Mouse (Mus musculus) urinary bladder, postnatal 36 days (tissue): ENCODE measurements around the gene Zc3h12d.

Source experiments
- DNase-seq, 2 experiments: peaks; one replicate each; pipeline ENCODE4 v3.0.0; 2022; ENCODE audit warnings: low spot score in 2 of 2, mixed read lengths in 1 of 2

Zc3h12d gene

DNA sequence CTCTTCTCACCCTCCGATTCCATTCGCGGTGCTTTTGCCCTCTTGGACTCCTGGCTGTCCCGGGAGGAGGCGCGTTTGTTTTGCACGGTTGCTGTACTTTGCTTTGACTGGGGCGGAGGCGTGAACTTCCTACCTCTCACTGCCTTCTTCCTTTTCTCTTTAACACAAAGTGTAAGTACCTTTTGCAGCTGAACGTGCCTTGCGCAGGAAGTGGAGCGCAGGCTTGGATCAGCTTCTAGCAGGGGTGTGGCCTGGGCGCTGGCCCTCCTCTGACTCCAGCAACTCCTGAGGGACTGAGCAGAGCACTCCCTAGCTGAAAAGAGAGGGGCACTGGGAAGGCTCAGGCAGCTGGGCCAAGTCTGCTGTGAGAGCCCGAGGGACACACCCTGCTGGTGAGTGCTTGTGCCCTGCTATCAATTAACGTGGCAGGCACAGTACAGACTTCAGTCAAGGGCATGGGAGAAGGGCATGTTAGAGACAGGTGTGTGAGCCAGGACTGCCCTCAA lies at the start of gene Zc3h12d:
TSS of gene Zc3h12d (plus strand) at position 300 of the 506 bp plus-strand sequence.
- peak in 1 of 2 experiments; percentile 42 for DNase-seq

DNA sequence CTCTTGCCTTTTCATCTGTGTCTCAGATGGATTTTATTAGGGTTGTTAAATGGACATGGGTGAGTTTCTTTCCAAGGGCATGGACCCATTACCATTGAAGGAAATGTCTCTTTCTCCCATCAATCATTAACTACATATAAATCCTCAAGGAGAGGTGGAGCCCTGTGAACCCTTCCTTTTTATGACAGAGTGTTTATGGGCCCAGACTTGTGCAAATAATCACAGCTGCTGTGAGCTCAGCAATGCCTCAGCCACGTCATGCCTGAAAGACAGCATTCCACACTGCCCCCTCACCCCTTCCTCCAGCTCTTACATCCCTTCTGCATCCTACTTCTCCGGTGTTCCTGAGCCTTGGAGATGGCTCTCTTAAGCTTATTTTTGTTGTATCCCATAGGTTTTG lies 45.0 kb upstream of the Zc3h12d start:
- DNase-seq = no peak

- no peak for DNase-seq
Observed at GRCm38 (mm10) chr10:7792254-7792750, 40.0 kb upstream of the Zc3h12d start.

GRCm38 (mm10) chr10:7792751-7793385 lies 39.4 kb upstream of the Zc3h12d start, which contains the start of the genes Ginm1 and Ppil4:
Gene Ginm1, minus strand, starts transcription at chr10:7792824.
Gene Ppil4, plus strand, starts transcription at chr10:7792891.
- peak; percentile 84 to 87 for DNase-seq

GRCm38 (mm10) chr10:7801258-7801657 lies 31.0 kb upstream of the Zc3h12d start:
- DNase-seq = no peak

GRCm38 (mm10) chr10:7802519-7803140 lies 29.6 kb upstream of the Zc3h12d start:
- DNase-seq = no peak

GRCm38 (mm10) chr10:7809937-7810336 lies 22.3 kb upstream of the Zc3h12d start:
- DNase-seq = peak; percentile 15 to 32

DNA sequence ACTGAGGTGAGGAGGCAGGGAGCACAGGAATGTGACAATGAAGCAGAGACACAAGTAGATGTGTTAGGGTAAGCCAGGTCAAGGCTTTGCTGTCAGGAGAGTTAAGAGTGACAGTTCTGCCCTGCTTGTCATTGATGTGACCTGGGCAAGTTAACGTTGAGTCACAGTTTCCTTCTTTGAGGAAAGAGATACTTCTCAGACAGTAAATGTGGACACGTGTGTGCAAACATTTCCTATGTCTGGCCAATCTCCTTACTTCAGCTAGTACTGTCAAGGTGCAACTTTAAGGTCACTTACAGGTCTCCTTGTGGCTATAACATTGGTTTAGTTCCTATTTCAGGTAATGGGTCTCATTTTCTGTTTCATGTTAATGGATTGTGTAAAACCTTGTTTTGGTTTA lies 15.8 kb upstream of the Zc3h12d start:
- no peak for DNase-seq

- no peak for DNase-seq
Observed at GRCm38 (mm10) chr10:7818676-7819075, 13.6 kb upstream of the Zc3h12d start.

- no peak for DNase-seq
Observed at GRCm38 (mm10) chr10:7819156-7819555, 13.1 kb upstream of the Zc3h12d start.

GRCm38 (mm10) chr10:7819603-7820002 lies 12.7 kb upstream of the Zc3h12d start:
- no peak for DNase-seq

DNA sequence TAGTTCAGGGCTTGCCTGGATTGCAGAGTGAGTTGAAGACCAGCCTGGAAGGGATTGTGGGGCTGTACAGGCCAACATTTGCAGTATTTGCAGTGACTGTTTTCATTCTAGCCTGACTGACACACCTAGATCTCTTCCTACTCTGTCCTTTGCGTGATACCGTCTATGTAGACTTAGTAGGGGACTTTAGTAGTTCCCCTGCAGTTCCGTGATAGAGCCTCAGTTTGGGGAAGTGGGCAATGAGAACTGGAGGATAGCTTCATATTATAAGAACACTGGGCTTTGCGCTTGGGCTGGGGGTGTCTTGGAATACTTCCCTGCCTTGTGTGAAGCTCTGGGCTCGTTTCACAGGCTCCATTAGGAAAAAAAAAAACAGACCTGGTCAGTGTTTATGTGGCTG lies 12.1 kb upstream of the Zc3h12d start:
- DNase-seq = no peak

- DNase-seq = no peak
Observed at GRCm38 (mm10) chr10:7821981-7822380, 10.3 kb upstream of the Zc3h12d start.

DNA sequence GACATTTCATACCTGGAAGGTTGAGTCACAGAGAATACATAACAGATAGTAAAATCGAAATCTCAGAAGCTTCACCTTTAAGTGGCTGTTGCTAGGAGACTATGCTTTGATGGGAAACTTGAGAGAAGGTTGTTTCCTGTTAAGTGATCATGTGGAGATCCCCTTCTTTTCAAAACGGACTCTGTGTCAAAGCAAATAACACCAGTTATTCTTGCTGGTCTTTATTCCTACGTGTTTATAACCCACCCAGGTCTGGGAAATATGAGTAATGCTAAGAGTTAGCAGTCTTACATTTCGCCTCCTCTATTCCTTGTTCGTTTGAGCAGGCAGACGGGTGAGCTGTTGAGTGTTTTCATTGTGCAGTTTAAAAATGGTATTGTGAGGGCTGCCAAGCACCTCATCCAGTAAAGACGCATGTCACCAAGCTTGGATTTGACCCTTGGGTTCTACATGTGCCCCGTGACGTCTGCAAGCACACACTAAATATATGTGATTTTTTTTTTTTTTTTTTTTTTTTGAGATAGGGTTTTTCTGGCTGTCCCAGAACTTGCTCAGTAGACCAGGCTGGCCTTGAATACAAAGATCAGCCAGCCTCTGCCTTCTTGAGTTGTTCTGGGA lies 7.5 kb upstream of the Zc3h12d start:
- no peak for DNase-seq

GRCm38 (mm10) chr10:7825281-7825665 lies 7.0 kb upstream of the Zc3h12d start:
- DNase-seq = no peak

DNA sequence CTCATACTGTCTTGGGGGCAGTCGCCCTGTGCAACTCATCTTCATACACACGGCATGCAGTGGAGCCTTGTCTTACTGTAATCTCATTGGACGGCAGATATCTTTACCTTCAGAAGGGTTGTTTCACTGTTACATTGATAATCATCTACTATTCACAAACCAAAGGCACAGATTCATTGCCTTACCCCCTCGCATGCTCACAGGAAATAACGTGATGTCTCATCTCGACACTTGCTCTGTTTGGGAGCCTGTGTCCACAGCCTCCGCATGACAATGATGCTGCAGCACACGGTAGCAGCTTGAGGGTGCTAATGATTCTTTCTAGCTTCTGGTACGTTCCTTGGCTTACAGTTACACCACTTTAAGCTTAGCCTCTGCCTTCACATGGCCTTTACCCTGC lies 6.2 kb upstream of the Zc3h12d start:
- no peak for DNase-seq

DNA sequence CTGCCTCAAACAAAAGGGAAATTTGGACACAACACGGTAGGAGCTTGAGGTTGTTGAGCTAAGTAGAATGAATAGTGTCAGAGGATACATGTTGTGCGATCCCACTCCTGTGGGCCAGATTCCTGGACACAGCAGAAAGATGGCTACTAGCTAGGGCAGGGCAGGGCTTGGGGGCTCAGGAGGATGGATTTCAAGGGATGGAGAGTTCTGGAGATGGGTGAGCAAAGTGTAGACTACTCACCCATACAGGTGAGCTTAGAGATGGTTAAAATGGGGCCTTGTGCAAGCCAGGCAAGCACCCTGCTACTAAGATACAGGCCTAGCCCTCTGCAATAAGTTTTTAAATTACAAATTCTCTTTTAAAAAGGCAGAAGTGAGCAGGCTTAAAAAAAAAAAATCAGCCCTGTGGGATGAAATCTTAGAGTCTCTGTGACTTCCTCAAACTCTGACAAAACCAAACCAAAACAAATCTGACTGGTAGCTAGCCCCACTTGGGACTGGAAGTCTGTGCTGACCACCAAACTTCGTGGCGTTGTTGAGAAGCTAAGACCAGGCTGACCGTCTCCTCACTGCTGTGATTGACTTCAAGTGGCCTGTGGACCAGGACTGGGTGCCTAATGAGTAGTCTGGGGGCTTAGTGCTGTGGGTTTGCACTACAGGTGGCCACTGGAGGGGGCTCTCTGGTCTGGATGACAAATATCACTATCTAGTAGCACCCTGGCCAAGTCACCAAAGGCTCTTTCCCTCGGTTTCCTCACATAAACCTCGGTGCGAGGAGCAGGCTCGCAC lies 1.3 kb downstream of the Zc3h12d start:
- no peak for DNase-seq

DNA sequence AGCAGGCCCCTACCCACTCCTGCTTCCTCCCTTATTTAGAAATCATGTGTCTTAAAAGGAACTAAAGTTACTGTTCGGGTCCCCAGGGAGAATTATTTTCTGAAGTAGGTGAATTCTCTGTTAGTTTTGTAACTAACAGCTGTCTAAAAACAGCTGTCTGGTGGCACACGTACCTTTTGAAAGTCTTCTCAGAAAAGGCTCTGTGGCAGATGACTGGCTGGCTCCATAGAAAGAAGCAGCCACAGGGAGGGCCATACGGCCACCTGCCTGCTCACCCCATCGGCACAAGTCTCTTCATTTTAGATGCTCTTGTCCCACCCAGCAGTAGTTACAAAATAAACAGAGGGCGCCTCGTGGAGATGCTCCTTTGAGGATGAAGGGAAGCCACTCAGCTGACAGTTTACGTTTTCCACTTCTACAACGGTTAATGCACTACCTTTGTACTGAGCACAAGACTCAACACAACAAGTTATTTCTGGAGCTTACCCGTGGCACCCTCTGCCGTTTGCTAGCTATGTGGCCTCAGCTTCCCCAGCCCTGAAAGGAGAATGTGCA lies 2.5 kb downstream of the Zc3h12d start:
- DNase-seq = no peak

GRCm38 (mm10) chr10:7836902-7837301 lies 4.6 kb downstream of the Zc3h12d start:
- no peak for DNase-seq

GRCm38 (mm10) chr10:7837446-7837845 lies 5.2 kb downstream of the Zc3h12d start:
- DNase-seq = no peak

- DNase-seq = no peak
Observed at GRCm38 (mm10) chr10:7838036-7838435, 5.8 kb downstream of the Zc3h12d start.
